Mouse (Mus musculus): Measurements from ENCODE around the gene Stmn1.

Gene Stmn1

GRCm38 (mm10) chr4:134468215-134468575, at the start of gene Stmn1:
Stmn1 (plus strand) TSS chr4:134468320.
- DNase-seq (ENCODE audit: low spot score in 2 of 2) = peak; percentile 87 to 91

- DNase-seq (ENCODE audit: low spot score in 2 of 2) = no peak
Measured at GRCm38 (mm10) chr4:134421971-134422370, 46.1 kb upstream of the Stmn1 start.

GRCm38 (mm10) chr4:134423949-134424348, 44.2 kb upstream of the Stmn1 start:
- no peak for DNase-seq (ENCODE audit: low spot score in 2 of 2)

GRCm38 (mm10) chr4:134425088-134425487, 43.0 kb upstream of the Stmn1 start:
- DNase-seq (ENCODE audit: low spot score in 2 of 2) = no peak

- DNase-seq (ENCODE audit: low spot score in 2 of 2) = no peak
Measured at GRCm38 (mm10) chr4:134430381-134431004, 37.6 kb upstream of the Stmn1 start.

- no peak for DNase-seq (ENCODE audit: low spot score in 2 of 2)
Measured at GRCm38 (mm10) chr4:134432686-134433360, 35.3 kb upstream of the Stmn1 start.

- no peak for DNase-seq (ENCODE audit: low spot score in 2 of 2)
Measured at GRCm38 (mm10) chr4:134436185-134436584, 31.9 kb upstream of the Stmn1 start.

- DNase-seq (ENCODE audit: low spot score in 2 of 2) = no peak
Measured at GRCm38 (mm10) chr4:134436659-134437058, 31.5 kb upstream of the Stmn1 start.

- no peak for DNase-seq (ENCODE audit: low spot score in 2 of 2)
Measured at GRCm38 (mm10) chr4:134439119-134439518, 29.0 kb upstream of the Stmn1 start.

GRCm38 (mm10) chr4:134439919-134440318, 28.2 kb upstream of the Stmn1 start:
- DNase-seq (ENCODE audit: low spot score in 2 of 2) = no peak

GRCm38 (mm10) chr4:134442216-134442615, 25.9 kb upstream of the Stmn1 start:
- DNase-seq (ENCODE audit: low spot score in 2 of 2) = no peak

GRCm38 (mm10) chr4:134443589-134443988, 24.5 kb upstream of the Stmn1 start:
- no peak for DNase-seq (ENCODE audit: low spot score in 2 of 2)

GRCm38 (mm10) chr4:134444949-134445348, 23.2 kb upstream of the Stmn1 start:
- DNase-seq (ENCODE audit: low spot score in 2 of 2) = no peak

GRCm38 (mm10) chr4:134445489-134445888, 22.6 kb upstream of the Stmn1 start:
- no peak for DNase-seq (ENCODE audit: low spot score in 2 of 2)

GRCm38 (mm10) chr4:134447966-134448365, 20.2 kb upstream of the Stmn1 start:
- no peak for DNase-seq (ENCODE audit: low spot score in 2 of 2)

- DNase-seq (ENCODE audit: low spot score in 2 of 2) = no peak
Measured at GRCm38 (mm10) chr4:134449595-134450391, 18.3 kb upstream of the Stmn1 start.

GRCm38 (mm10) chr4:134450392-134451195, 17.5 kb upstream of the Stmn1 start:
- no peak for DNase-seq (ENCODE audit: low spot score in 2 of 2)

GRCm38 (mm10) chr4:134451484-134451883, 16.6 kb upstream of the Stmn1 start:
- DNase-seq (ENCODE audit: low spot score in 2 of 2) = no peak

GRCm38 (mm10) chr4:134453619-134454400, 14.3 kb upstream of the Stmn1 start:
- no peak for DNase-seq (ENCODE audit: low spot score in 2 of 2)

- DNase-seq (ENCODE audit: low spot score in 2 of 2) = no peak
Measured at GRCm38 (mm10) chr4:134455310-134455709, 12.8 kb upstream of the Stmn1 start.
